Mouse (Mus musculus) cerebellum, adult 2 months (tissue): ENCODE results near the gene Astn2.

Experiments used
- CTCF ChIP-seq: fragments of 200-500 bp; IDR thresholded peaks from 2 replicates; pipeline ENCODE4 v1.5.1; 2011; ENCODE audit warnings: low read depth, mild to moderate bottlenecking, control low read depth, low read length, moderate library complexity, borderline replicate concordance; ENCODE audit not compliant: insufficient read depth
- POLR2A ChIP-seq: fragments of 200-500 bp; IDR thresholded peaks from 2 replicates; pipeline ENCODE4 v1.6.1; 2011; ENCODE audit warnings: low read length, control low read depth, borderline replicate concordance; ENCODE audit not compliant: insufficient read depth

- no peak for TF ChIP-seq CTCF
- no peak for TF ChIP-seq POLR2A
Observed at GRCm38 (mm10) chr4:66390480-66390879, 13.9 kb downstream of the Astn2 start.
